Mouse (Mus musculus): ENCODE data around the gene Snx4.

GRCm38 (mm10) chr16:33222482-33222881 lies 28.8 kb upstream of the Snx4 start:
- TF ChIP-seq EP300 (IDR thresholded peaks at IDR 0.05; ENCODE audit: insufficient read depth, low read depth, low read length) (no peak), CTCF (IDR thresholded peaks at IDR 0.05) (no peak)
